Mouse (Mus musculus): ENCODE data around the gene Ercc1. TPM values are rescaled to one million over a fixed set of nuclear protein-coding genes. Genes with fewer than 3 reads are reported as not detected.
A peak's percentile ranks its signal among the peaks of the same experiment; 100 is the strongest.

Ercc1 gene
- total and polyA plus RNA-seq, 3 experiments = 22.2 to 37.5 TPM; not detected in 1

- H3K4me3 ChIP-seq (ENCODE audit: control insufficient read depth in 1 of 2, insufficient read depth in 1 of 2, low read depth in 2 of 2, low read length in 2 of 2) = peak overlapping the region; percentile 53 to 87; a peak in 3 of 4 replicates
These were observed 16.8 kb upstream of the Ercc1 start for GRCm38 (mm10) chr7:19327782-19328181.

GRCm38 (mm10) chr7:19328425-19328824, 16.2 kb upstream of the Ercc1 start:
- no peak overlapping the region for H3K4me3 ChIP-seq (ENCODE audit: control insufficient read depth in 1 of 2, insufficient read depth in 1 of 2, low read depth in 2 of 2, low read length in 2 of 2)
- DNase-seq (ENCODE audit: low read depth, low spot score) = peak; percentile 57
- H3K9me3 ChIP-seq (replicated peaks; ENCODE audit: insufficient read depth, low read length) = no peaks in the 10 kb centered on the region
- no peaks in the 10 kb centered on the region for H3K79me2 ChIP-seq (ENCODE audit: control insufficient read depth, insufficient read depth, low read length, poor library complexity)
- H3K4me1 ChIP-seq (ENCODE audit: control insufficient read depth in 1 of 2, insufficient read depth in 2 of 2, low read length in 2 of 2) = peaks cover 10 to 23% of the 10 kb centered on the region in 2 experiments
- H3K27me3 ChIP-seq (ENCODE audit: control insufficient read depth in 1 of 2, insufficient read depth in 2 of 2, low read length in 2 of 2) = no peaks in the 10 kb centered on the region; a peak in 1 of 4 replicates
- no peak overlapping the region for H3K9ac ChIP-seq (ENCODE audit: control insufficient read depth, low read depth, low read length, poor library complexity, severe bottlenecking)
- peaks cover 0 to 18% of the 10 kb centered on the region in 2 experiments; a peak in 2 of 4 replicates for H3K36me3 ChIP-seq (ENCODE audit: control insufficient read depth in 1 of 2, insufficient read depth in 2 of 2, low read length in 2 of 2)
- no peak overlapping the region for H3K27ac ChIP-seq (ENCODE audit: control insufficient read depth, low read depth, low read length)
- TF ChIP-seq CTCF (IDR thresholded peaks at IDR 0.05 in 2 of 3, conservative IDR thresholded peaks at IDR 0.05 in 1 of 3; ENCODE audit: control insufficient read depth in 1 of 3, insufficient read depth in 1 of 3, low read depth in 2 of 3, low read length in 3 of 3, poor library complexity in 1 of 3, severe bottlenecking in 1 of 3) (peak in 2 of 3 experiments; percentile 43 to 48; a peak in 4 of 6 replicates), MXI1 (IDR thresholded peaks at IDR 0.05; ENCODE audit: low read depth, low read length) (no peak), RAD21 (IDR thresholded peaks at IDR 0.05; ENCODE audit: low read depth, low read length) (peak; percentile 21; the same call in 1 of the 2 replicates), NRF1 (IDR thresholded peaks at IDR 0.05; ENCODE audit: insufficient read depth, low read depth, low read length, poor library complexity, severe bottlenecking) (no peak), SMC3 (IDR thresholded peaks at IDR 0.05; ENCODE audit: low read depth, low read length) (peak; percentile 42)

More at GRCm38 (mm10) chr7:19327782-19328181, 16.8 kb upstream of the Ercc1 start:
- Histone ChIP-seq H3K4me1 (ENCODE audit: control insufficient read depth in 1 of 2, insufficient read depth in 2 of 2, low read length in 2 of 2) (peaks cover 9 to 23% of the 10 kb centered on the region in 2 experiments), H3K9me3 (replicated peaks; ENCODE audit: insufficient read depth, low read length) (no peaks in the 10 kb centered on the region), H3K27me3 (ENCODE audit: control insufficient read depth in 1 of 2, insufficient read depth in 2 of 2, low read length in 2 of 2) (no peaks in the 10 kb centered on the region; a peak in 1 of 4 replicates), H3K27ac (ENCODE audit: control insufficient read depth, low read depth, low read length) (peak overlapping the region; percentile 6; the same call in 1 of the 2 replicates), H3K36me3 (ENCODE audit: control insufficient read depth in 1 of 2, insufficient read depth in 2 of 2, low read length in 2 of 2) (peaks cover 0 to 18% of the 10 kb centered on the region in 2 experiments; a peak in 2 of 4 replicates), H3K9ac (ENCODE audit: control insufficient read depth, low read depth, low read length, poor library complexity, severe bottlenecking) (peak overlapping the region; percentile 4; the same call in 1 of the 2 replicates), H3K79me2 (ENCODE audit: control insufficient read depth, insufficient read depth, low read length, poor library complexity) (no peaks in the 10 kb centered on the region)
- peak; percentile 53 for DNase-seq (ENCODE audit: low read depth, low spot score)
- TF ChIP-seq BHLHE40 (IDR thresholded peaks at IDR 0.05; ENCODE audit: borderline replicate concordance, low read depth, low read length) (no peak), GATA1 (IDR thresholded peaks at IDR 0.05; ENCODE audit: low read depth, low read length) (0 out of 2 replicates have a peak, but pooled peaks have one; percentile 16), ZNF384 (IDR thresholded peaks at IDR 0.05; ENCODE audit: low read depth, low read length) (no peak), TAL1 (IDR thresholded peaks at IDR 0.05; ENCODE audit: low read length) (0 out of 2 replicates have a peak, but pooled peaks have one; percentile 15), CTCF (IDR thresholded peaks at IDR 0.05 in 2 of 3, conservative IDR thresholded peaks at IDR 0.05 in 1 of 3; ENCODE audit: control insufficient read depth in 1 of 3, insufficient read depth in 1 of 3, low read depth in 2 of 3, low read length in 3 of 3, poor library complexity in 1 of 3, severe bottlenecking in 1 of 3) (no peak), MAZ (IDR thresholded peaks at IDR 0.05; ENCODE audit: low read depth, low read length) (no peak), CHD2 (IDR thresholded peaks at IDR 0.05; ENCODE audit: low read length) (no peak), TCF12 (IDR thresholded peaks at IDR 0.05; ENCODE audit: low read depth, low read length) (peak; percentile 65), EP300 (IDR thresholded peaks at IDR 0.05; ENCODE audit: low read depth in 1 of 2, low read length in 2 of 2) (peak in 1 of 2 experiments; percentile 38; a peak in 2 of 4 replicates), POLR2A (IDR thresholded peaks at IDR 0.05; ENCODE audit: control insufficient read depth in 1 of 2, insufficient read depth in 1 of 2, low read depth in 1 of 2, low read length in 2 of 2, poor library complexity in 1 of 2) (no peak), ZC3H11A (IDR thresholded peaks at IDR 0.05; ENCODE audit: low read depth, low read length) (no peak), POLR2AphosphoS5 (IDR thresholded peaks at IDR 0.05; ENCODE audit: borderline replicate concordance, low read depth, low read length) (no peak), ETS1 (IDR thresholded peaks at IDR 0.05; ENCODE audit: low read depth, low read length) (peak; percentile 76)
